Mouse (Mus musculus) thymus, adult 2 months (tissue): ENCODE data around the gene Rrm1.

Experiments
- CTCF ChIP-seq: fragments of 200-500 bp; IDR thresholded peaks from 2 replicates; pipeline ENCODE4 v1.5.1; 2012; ENCODE audit warnings: mild to moderate bottlenecking, control low read depth, low read length, moderate library complexity, borderline replicate concordance; ENCODE audit not compliant: control insufficient read depth, poor library complexity, insufficient read depth; ENCODE audit errors: extremely low read depth
- POLR2A ChIP-seq: fragments of 200-500 bp; IDR thresholded peaks from 2 replicates; pipeline ENCODE4 v1.6.1; 2012; ENCODE audit warnings: mild to moderate bottlenecking, low read length, control low read depth, moderate library complexity; ENCODE audit not compliant: control insufficient read depth, poor library complexity, insufficient read depth; ENCODE audit errors: extremely low read depth

- TF ChIP-seq CTCF = no peak
- no peak for TF ChIP-seq POLR2A
Observed at GRCm38 (mm10) chr7:102477377-102477776, 35.9 kb downstream of the Rrm1 start.
